Mouse (Mus musculus) 3134 (cell line): Measurements from ENCODE around the gene Oaz2.

Source experiments
- DNase-seq: peaks from one replicate; pipeline ENCODE4 v3.0.0-alpha.2; 2011; ENCODE audit warnings: low spot score; ENCODE audit not compliant: insufficient read length; ENCODE audit errors: extremely low read depth

The Oaz2 gene

DNA sequence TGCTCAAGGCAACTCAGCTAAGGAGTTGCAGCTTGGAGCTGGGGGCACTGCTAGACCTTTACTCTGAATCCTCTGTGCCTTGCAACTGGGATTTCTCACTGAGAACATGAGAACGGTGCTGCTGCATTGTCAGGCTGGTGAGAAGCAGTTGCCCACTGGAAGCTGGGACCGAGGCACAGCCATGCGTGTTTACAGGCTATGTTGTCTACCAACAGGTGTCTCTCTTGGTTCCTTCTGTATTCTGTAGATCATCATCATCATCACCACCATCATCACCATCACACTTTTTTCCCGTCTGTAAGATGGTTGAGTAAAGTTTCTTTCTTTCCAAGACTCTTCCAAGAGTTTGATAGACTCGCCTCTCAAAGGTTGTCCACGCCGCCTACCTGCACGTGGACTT is at the start of gene Oaz2:
Gene Oaz2 (plus strand): TSS at position 301 of the 400 bp plus-strand sequence.
- no peak for DNase-seq

DNA sequence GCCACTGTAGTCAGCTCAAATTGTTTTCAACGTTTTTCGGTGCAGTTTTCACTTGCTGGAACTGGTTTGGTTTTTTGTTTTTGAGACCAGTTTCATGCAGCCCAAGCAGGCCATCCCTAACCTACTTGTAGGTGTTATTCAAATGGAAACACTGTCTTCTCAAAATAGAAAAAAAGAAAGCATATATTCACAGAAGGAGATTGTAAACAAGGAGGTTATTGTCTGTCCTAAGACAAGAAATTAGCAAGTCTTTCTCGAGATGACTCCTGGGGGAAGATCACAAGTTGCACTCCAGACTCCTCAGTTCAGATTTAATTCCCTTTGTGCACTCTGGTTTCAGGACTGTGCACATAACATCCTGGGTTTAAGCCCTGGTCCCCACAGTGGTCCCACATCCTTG is 48.5 kb upstream of the Oaz2 start:
- DNase-seq: no peak

DNA sequence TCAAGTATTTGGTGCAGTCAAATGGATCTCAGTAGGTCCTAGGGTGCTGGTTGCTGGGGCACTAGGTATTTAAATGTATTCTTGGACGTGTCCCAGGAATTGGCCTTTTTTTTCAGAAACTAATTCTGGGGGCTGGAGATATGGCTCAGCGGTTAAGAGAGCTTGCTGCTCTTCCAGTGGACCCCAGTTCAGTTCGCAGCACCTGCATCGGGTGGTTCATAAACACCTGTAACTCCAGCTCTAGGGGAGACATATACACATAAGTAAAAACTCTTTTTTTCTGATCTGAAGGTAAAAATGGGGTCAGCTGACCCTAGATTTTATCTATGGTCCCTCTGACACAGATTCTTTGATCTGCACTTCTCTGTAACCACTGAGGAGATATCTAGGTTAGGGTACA is 46.6 kb upstream of the Oaz2 start:
- no peak for DNase-seq

DNA sequence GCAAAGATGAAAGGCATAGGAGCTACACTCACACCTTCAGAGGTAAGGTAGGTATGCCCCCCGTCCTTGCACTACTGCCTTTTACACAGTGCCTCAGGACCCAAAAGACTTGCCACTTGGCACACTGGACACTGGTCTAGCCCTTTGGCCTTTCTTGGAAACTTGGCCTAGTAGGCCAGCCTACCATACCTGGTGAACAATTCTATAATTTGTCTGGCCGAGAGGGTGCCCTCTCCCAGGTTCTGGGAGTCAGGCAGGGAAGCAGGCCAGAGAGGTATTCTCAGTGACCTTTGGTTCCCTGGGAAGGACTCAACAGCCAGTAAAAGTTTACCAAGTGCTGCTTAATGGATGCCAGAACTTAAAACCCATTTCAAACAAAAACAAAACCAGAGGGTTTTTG is 46.1 kb upstream of the Oaz2 start:
- no peak for DNase-seq

DNA sequence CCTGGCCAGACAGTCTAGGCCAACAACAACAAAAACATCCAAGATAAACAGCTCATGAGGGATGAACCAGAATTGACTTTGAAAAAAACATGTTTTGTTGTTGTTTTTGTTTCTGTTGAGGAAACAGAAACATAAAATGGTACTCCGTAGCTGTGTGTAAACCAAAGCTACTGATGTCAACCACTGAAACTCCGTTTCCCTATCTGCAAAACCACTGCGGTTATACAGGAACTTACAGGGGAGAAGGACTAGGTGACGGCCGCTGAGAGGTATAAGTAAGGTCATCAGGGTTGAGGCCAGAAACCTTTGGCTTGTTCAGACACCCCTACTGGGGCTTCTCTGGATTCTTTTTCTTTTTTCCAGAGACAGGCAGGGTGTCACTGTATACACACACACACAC is 45.0 kb upstream of the Oaz2 start:
- DNase-seq: no peak

DNA sequence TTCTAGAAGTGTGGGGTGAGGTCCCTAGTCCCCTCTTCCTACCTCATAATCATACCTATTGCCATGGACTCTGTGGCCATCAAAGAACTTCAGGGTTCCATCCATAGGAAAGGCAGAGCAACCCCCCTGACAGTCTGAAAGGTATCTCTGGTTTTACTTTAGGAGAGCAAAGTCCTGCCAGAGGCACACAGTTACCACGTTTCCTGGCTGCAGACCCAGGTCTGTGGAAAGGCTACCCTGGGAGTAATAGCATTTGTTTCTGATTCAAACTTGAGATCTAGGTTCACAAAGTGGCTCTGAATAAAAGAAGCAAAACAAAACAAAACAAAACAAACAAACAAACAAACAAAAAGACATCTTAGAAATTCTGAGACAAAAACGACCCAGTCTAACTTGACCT is 43.5 kb upstream of the Oaz2 start:
- DNase-seq: no peak

DNA sequence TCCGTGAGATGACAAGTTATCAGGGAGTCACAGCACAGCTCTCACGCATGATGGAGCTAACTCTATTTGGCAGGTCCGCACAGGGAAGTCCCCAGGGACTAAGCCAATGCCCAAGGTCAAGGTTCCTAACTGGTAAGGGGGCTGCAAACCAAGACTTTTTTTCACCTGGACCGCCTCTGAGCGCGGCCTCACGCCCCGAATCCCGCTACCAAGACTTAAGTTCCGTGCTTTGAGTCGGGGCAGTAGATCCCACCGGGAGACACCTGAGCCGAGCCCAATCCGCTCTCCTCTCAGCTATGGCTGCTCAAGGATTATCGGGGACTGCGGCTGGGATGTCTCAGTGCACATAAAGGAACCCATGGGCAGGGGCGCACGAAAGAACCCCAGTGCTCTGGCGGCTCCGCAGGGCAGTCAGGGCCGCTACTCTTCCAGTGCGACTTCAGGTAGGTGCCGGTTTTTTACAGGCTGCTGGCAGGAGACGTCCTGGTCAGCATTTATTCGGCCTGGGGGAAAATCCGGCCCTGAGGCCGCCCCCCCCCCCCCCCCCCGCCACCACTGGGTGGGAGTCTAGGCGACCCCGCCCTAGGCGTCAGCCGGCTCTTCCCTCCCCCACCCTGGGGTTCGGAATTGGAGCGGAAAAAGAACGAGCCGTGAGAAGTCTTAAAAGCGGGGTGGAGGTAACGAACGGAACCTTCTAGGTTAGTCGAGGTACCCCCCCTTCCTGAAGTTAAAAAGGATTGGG is 38.6 kb upstream of the Oaz2 start, which contains the start of gene Rbpms2:
Gene Rbpms2 (plus strand): TSS at position 624 of the 742 bp plus-strand sequence.
- DNase-seq: no peak

DNA sequence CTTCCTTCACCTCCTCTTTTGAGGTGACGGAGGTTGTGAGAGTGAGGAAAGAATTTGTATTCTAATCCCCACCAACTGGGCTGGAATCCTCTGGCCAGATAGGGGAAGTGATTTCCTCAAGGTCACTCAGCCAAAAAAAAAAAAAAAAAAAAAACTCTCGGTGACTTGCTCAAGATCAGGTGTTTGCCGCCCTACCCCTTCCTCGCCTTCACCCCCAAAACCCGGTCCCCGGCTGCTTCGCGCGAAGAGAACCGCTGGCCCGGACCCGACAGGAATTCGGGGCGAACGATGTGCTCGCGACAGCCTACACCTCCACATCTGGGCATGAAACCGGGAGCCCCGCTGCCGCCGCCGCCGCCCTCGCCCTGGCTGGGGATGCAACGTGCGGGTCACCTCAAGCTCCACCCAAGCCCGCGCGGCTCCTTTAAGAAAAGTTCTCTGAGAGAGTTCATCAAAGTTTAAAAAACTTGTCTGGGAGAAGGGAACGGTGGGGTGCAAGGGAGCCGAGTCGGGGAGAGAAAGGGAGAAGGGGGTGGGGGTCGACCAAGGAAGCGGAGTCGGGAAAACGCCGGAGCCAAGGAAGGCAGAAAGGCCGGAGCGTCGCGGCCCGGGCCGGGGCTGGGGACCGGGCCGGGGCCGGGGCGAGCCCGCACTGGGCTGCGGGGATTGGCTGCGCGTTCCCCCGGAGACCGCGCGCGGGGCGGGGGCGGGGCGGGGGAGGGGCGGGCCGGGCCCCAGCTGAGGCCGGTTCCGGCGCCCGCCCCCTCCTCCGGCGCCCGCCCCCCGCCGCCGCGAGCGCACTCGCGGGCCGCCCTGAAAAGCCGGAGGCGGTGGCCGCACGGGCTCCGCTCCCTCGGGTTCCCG is 37.8 kb upstream of the Oaz2 start:
- no peak for DNase-seq

DNA sequence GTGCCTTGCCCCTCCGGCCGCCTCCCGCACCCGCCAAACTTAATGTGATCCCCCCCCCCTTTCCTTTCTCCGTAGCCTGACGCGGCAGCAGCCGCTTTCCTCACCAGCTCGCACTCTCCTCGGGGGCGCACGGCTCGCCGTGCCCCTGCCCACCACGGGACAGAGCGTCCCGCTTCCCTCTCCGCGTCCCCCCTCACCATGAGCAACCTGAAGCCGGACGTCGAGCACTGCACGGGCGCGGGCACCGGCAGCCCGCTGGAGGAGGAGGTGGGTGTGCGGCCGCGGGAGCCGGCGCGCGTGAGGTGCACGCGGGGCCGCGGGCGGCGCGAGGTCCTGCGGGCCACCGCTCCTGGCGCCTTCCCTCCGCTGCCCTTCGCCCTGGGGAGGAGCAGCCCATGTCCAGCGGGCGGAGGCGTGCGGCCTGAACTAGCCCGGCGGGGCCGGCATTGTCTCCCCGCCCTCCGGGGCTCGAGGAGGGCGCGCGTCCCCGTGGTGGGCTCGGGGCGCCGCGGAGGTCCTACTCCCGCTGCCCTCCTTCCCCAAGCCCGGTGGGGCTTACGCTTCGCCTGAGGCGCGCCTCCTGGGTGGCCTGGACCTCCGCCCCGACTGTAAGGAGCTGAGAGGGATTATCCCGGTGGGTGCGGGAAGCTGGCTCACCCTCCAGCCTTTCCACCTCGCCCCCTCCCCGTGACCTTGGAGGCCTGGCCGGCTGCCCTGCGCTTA is 37.0 kb upstream of the Oaz2 start:
- DNase-seq: no peak

DNA sequence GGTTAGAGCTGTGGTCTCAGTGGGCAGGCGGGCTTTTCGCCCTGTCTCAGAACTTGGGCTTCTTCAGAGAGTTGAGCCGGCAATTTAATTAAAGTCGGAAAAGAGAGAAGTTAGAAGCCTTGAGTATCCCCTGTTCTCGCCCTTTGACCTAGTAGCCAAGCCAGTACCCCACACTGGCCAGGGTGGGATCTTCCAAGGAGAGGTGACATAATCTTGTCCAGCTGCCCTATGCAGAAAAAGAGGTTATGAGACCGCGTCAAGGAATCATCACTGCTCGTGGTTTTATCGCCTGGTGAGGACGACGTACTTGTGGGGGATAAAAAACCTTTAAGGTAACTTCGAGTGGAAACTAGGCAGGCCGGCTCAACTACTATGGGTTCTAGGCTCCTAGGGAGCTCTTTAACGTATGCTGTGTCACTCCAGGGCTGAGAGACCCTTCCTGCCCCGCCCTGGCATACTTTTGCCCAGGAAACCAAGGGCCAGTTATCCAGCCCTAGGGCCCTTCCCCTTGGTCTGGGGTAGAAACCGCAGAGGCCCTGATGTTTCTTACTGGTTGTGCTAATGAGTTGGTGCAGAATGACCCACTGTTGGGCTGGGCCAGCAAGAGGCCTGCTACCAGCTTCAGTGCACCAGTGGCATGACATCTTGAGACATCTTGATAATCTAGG is 36.3 kb upstream of the Oaz2 start:
- no peak for DNase-seq

DNA sequence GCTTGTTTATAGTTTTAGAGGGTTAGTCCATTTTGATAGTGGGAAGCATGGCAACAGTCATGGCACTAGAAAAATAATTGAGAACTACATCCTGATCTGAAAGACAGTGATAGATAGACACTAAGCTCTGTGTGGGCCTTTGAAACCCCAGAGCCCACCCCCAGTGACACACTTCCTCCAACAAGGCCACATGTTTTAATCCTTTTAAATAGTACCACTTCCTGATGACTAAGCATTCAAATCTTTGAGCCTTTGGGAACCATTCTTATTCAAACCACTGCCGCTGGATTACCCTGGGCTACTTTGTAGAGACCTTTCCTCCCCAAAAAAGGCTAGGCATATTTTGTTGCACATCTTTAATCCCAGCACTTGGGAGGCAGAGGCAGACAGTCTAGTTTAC is 32.0 kb upstream of the Oaz2 start:
- no peak for DNase-seq

DNA sequence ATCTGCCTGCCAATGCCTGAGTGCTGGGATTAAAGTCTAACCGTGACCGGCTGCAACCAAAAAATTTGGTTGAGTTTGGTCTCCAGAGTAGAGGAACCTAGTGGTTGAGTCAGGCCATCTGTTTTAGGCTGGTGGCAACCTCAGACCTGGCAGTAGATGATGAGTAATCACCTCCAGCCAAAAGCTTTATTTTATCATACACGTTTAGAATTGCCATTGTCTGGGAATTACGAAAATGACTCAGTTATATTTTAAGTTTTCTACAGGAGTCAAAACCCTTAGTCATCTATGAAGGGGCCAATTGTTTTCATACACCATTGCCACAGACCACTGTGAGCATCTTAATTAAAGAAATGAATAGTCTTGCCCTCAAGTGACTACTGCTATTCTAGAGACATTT is 30.9 kb upstream of the Oaz2 start:
- no peak for DNase-seq

DNA sequence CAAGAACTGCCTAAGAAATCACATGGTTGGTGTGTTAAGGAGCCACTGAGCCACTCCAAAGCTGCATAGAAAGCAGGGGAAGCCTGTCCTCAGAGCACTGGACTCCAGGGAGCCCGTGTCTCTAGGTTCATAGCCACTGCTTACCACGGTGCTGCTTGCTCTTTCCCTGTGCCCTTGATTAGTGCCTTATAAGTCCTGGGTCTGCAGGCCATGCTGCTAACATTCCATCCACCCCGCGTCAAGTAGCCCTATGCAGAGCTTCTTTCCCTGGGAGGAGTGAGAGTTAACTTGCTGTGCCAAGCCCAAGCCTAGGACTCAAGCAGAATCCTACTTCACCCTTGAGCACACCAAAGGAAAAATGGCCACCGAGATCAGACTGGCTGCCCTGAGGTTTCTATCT is 28.7 kb upstream of the Oaz2 start:
- DNase-seq: no peak

DNA sequence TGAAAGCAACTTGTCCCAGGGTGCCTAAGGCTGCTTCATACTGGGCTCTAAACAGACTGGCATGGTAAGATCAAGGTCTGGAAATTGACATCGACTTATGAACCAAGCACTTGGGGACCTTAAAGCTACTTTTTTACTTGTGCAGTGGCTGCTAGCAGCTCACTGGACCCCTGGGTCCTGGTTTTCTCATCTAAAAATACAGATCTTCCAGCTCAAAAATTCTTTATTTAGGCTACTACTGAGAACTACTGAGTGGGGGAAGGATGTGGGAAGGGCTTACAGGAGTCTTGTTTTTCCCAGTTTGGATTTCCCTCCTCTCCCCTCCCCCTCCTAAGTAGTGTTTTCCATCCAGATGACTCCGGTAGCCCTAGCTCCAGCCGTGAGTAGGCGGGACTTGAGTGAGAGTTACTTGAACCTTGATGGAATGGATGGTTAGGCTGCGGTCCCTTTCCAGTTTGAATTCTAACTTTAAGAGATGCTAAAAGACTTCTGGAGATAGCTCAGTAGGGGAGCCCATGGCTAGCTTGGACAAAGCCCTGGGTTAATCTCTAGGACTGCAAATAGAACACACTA is 26.9 kb upstream of the Oaz2 start:
- no peak for DNase-seq

DNA sequence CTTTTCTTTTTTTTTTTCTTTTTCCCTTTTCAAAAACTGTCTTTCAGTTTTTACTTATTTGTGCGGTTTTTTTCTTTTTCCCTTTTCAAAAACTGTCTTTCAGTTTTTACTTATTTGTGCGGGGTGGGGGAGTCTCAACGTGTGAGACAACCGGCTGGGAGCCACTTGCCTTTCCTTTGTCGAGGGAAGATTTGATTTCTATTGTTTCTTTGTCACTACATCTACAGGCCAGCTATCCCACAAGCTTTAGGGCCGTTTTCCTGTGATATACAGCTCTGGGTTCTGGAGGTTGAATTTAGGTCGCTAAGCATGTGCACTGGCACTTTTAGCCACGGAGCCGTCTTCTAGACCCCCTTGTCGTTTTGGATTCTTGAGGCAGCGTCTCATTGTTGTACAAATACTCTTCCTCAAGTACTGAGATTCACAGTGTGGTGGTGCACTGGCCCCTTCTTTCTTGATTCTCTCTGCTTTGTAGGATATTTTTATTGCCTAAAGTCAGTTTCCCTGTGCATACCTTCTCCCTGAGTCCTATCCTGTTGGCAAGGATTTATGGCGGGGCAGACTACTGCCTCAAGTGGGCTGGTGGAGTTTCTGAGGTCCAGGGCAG is 26.3 kb upstream of the Oaz2 start:
- DNase-seq: no peak

DNA sequence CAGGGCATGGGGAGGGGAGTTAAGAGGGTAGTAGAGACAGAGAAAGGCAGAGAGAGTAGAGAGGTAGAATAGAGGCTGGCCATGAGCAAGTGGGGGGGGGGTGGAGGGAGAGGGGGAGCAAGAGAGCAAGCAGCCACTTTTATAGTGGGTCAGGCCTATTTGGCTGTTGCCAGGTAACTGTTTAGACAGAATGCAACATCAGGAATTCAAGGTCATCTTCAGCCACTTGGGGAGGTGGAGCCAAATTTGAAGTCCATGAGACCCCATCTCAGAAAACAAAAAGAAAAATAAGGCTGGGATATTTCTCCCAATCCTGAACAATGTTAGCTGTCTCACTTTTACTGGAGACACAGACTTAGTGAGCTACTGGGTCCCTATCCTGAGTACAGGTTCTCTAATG is 25.3 kb upstream of the Oaz2 start:
- no peak for DNase-seq

DNA sequence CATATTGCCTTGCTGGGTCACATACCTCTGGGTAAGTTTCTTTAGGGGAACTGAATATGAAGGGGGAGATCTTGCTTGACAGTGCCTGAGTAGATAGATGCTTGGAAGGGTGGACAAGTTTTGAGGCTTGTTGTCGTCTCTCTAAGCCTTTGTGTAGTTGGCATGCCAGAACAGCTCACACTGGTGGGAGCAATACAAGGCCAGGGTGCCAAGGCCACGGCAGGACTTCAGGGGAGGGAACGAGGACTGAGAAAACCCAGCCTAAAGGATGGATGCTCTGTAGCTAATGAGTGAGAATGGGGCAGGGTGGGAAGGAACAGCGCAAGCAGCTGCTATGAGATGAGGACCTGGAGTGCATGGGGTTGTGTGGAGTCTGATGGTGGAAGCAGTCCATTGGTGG is 22.8 kb upstream of the Oaz2 start:
- no peak for DNase-seq

DNA sequence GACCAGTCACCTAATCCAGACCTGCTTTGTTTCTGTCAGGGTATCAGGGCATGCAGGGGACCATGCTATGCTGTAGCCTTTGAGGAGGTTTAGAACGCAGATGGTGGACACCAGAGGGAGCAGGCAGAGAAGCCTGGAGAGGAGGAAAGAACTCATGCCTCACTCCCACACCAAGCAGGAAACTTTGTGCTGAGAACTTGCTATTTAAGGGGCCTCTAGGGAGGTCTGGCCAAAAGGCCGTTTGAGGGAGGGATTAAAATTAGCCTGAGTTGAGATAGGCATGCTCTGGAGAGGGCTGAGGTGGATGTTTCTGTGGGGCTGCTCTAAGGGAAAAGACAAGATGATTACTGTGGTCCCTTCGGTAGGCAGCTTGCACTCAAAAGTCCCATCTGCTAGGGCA is 21.8 kb upstream of the Oaz2 start:
- DNase-seq: no peak

DNA sequence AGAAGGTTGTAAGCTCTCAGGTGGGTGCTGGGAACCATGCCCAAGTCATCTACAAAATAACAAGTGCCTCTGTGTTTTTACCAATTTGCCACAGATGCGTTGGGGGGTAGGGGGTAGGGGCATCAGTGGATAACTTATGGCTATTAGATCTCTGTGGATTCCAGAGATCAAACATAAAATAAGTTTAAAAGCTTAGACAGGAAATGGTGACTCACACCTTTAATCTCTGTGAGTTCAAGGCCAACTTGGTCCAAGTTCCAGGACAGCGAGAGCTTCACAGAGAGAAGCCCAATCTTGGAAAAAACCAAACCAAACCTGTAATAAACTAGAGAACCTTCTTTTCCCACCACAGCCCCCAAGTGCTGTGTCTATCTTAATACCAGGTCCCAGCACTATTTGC is 21.0 kb upstream of the Oaz2 start:
- no peak for DNase-seq

DNA sequence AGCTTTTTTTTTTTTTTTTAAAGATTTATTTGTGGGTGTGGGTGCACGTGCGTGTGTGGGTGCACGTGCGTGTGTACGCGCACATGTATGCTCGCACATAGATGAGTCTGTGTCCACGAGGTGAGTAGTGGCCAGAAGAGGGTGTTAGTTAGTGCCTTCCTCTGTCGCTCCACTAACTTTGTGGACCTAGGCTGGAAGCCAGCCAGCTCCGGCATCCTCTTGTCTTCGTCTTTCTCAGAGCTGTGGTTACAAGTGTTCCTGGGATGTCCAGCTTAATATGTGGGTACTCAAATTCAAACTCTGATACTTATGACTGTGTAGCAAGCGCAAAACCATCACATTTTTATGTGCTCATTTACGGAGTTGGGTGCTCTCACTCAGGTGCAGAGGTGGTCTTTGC is 19.1 kb upstream of the Oaz2 start:
- no peak for DNase-seq
